Mouse (Mus musculus): Measurements from ENCODE around the gene Cdc42se1.

Gene Cdc42se1

GRCm38 (mm10) chr3:95223041-95223440 lies 5.5 kb upstream of the Cdc42se1 start:
- no peak for DNase-seq (ENCODE audit: low read depth in 1 of 2, low spot score in 2 of 2)

- DNase-seq (ENCODE audit: low read depth in 1 of 2, low spot score in 2 of 2), result no peak
These were observed 4.2 kb upstream of the Cdc42se1 start for GRCm38 (mm10) chr3:95224295-95224694.

GRCm38 (mm10) chr3:95227214-95227613 lies 1.3 kb upstream of the Cdc42se1 start:
- no peak for DNase-seq (ENCODE audit: low read depth in 1 of 2, low spot score in 2 of 2)

- DNase-seq (ENCODE audit: low read depth in 1 of 2, low spot score in 2 of 2), result peak in 1 of 2 experiments; percentile 18
These were observed 605 bp downstream of the Cdc42se1 start for GRCm38 (mm10) chr3:95228894-95229780.

GRCm38 (mm10) chr3:95229781-95230494 lies 1.4 kb downstream of the Cdc42se1 start:
- peak in 1 of 2 experiments; percentile 45 for DNase-seq (ENCODE audit: low read depth in 1 of 2, low spot score in 2 of 2)

GRCm38 (mm10) chr3:95230495-95231297 lies 2.2 kb downstream of the Cdc42se1 start:
- no peak for DNase-seq (ENCODE audit: low read depth in 1 of 2, low spot score in 2 of 2)

- DNase-seq (ENCODE audit: low read depth in 1 of 2, low spot score in 2 of 2), result no peak
These were observed 3.0 kb downstream of the Cdc42se1 start, which contains the start of gene Mllt11 for GRCm38 (mm10) chr3:95231298-95232221. TSS of gene Mllt11 (minus strand) at chr3:95232171.

- DNase-seq (ENCODE audit: low read depth in 1 of 2, low spot score in 2 of 2), result no peak
These were observed 4.2 kb downstream of the Cdc42se1 start for GRCm38 (mm10) chr3:95232771-95233170.

GRCm38 (mm10) chr3:95233303-95233980 lies 4.9 kb downstream of the Cdc42se1 start:
- DNase-seq (ENCODE audit: low read depth in 1 of 2, low spot score in 2 of 2), result no peak

- no peak for DNase-seq (ENCODE audit: low read depth in 1 of 2, low spot score in 2 of 2)
These were observed 7.1 kb downstream of the Cdc42se1 start for GRCm38 (mm10) chr3:95235386-95236301.

- no peak for DNase-seq (ENCODE audit: low read depth in 1 of 2, low spot score in 2 of 2)
These were observed 9.1 kb downstream of the Cdc42se1 start for GRCm38 (mm10) chr3:95237541-95238099.

- DNase-seq (ENCODE audit: low read depth in 1 of 2, low spot score in 2 of 2), result no peak
These were observed 10.5 kb downstream of the Cdc42se1 start for GRCm38 (mm10) chr3:95239022-95239421.

GRCm38 (mm10) chr3:95239971-95240370 lies 11.4 kb downstream of the Cdc42se1 start:
- DNase-seq (ENCODE audit: low read depth in 1 of 2, low spot score in 2 of 2), result no peak

GRCm38 (mm10) chr3:95240900-95241299 lies 12.4 kb downstream of the Cdc42se1 start:
- DNase-seq (ENCODE audit: low read depth in 1 of 2, low spot score in 2 of 2), result no peak

GRCm38 (mm10) chr3:95241498-95241897 lies 13.0 kb downstream of the Cdc42se1 start, which contains the start of gene Gm128:
TSS of gene Gm128 (minus strand) at chr3:95241598.
- no peak for DNase-seq (ENCODE audit: low read depth in 1 of 2, low spot score in 2 of 2)

GRCm38 (mm10) chr3:95243086-95243485 lies 14.6 kb downstream of the Cdc42se1 start:
- no peak for DNase-seq (ENCODE audit: low read depth in 1 of 2, low spot score in 2 of 2)

GRCm38 (mm10) chr3:95246465-95247231 lies 18.1 kb downstream of the Cdc42se1 start:
- DNase-seq (ENCODE audit: low read depth in 1 of 2, low spot score in 2 of 2), result no peak
